Mouse (Mus musculus) kidney, embryonic 14.5 days (tissue): ENCODE results near the gene Ap1m2. TPM values are rescaled to one million over a fixed set of nuclear protein-coding genes. Genes with fewer than 3 reads are reported as not detected.

ENCODE experiments used
- ATAC-seq: fragments of 200-750 bp; cut with Nextera tagmentation; 2 replicates; pipeline ENCODE4 v1.8.0; 2017; ENCODE audit warnings: moderate number of reproducible peaks, mild to moderate bottlenecking, moderate TSS enrichment, moderate library complexity; ENCODE audit not compliant: low FRiP score, low TSS enrichment
- H3K27ac ChIP-seq: fragments of 300-500 bp; sonication (generic); 2 replicates; pipeline ENCODE4 v1.5.1; 2014; ENCODE audit warnings: low read depth, mild to moderate bottlenecking, low read length, moderate library complexity, mixed read lengths
- H3K27me3 ChIP-seq: fragments of 300-500 bp; sonication (generic); 2 replicates; pipeline ENCODE4 v1.6.1; 2014; ENCODE audit warnings: mild to moderate bottlenecking, low read length; ENCODE audit not compliant: control insufficient read depth, insufficient read depth
- H3K36me3 ChIP-seq: fragments of 300-500 bp; sonication (generic); 2 replicates; pipeline ENCODE4 v1.6.1; 2014; ENCODE audit warnings: low read length, mixed read lengths; ENCODE audit not compliant: control insufficient read depth, insufficient read depth
- H3K4me1 ChIP-seq: fragments of 300-500 bp; sonication (generic); 2 replicates; pipeline ENCODE4 v1.6.1; 2014; ENCODE audit warnings: low read length, mixed read lengths; ENCODE audit not compliant: control insufficient read depth, insufficient read depth
- H3K4me2 ChIP-seq: fragments of 300-500 bp; sonication (generic); replicated peaks from 2 replicates; pipeline ENCODE4 v1.6.1; 2014; ENCODE audit warnings: low read depth, mild to moderate bottlenecking, low read length
- H3K4me3 ChIP-seq: fragments of 300-500 bp; sonication (generic); 2 replicates; pipeline ENCODE4 v1.5.1; 2014; ENCODE audit warnings: mild to moderate bottlenecking, low read length
- H3K9ac ChIP-seq: fragments of 300-500 bp; sonication (generic); 2 replicates; pipeline ENCODE4 v1.6.1; 2014; ENCODE audit warnings: low read depth, mild to moderate bottlenecking, low read length, moderate library complexity
- H3K9me3 ChIP-seq: fragments of 300-500 bp; sonication (generic); 2 replicates; pipeline ENCODE4 v1.6.1; 2016; ENCODE audit warnings: low read length; ENCODE audit not compliant: control insufficient read depth
- WGBS: fragments of 180-500 bp; shearing (Covaris S2); extraction: QIAGEN DNeasy Blood & Tissue Kit; methylation state at CpG from one replicate; pipeline ENCODE4 v1.1.7; 2014; 5-methylcytosine and 5-hydroxymethylcytosine counted together
- polyA plus RNA-seq: library from polyadenylated mRNA; unstranded; fragments of >200 nt; fragmentation: Nextera tagmentation; extraction: Ambion mirVana; gene quantifications from 2 replicates; pipeline ENCODE4 v1.2.1, GENCODE M21; 2014

The Ap1m2 gene
- polyA plus RNA-seq, 1 experiment from 2014 or later: 36.0 TPM

DNA sequence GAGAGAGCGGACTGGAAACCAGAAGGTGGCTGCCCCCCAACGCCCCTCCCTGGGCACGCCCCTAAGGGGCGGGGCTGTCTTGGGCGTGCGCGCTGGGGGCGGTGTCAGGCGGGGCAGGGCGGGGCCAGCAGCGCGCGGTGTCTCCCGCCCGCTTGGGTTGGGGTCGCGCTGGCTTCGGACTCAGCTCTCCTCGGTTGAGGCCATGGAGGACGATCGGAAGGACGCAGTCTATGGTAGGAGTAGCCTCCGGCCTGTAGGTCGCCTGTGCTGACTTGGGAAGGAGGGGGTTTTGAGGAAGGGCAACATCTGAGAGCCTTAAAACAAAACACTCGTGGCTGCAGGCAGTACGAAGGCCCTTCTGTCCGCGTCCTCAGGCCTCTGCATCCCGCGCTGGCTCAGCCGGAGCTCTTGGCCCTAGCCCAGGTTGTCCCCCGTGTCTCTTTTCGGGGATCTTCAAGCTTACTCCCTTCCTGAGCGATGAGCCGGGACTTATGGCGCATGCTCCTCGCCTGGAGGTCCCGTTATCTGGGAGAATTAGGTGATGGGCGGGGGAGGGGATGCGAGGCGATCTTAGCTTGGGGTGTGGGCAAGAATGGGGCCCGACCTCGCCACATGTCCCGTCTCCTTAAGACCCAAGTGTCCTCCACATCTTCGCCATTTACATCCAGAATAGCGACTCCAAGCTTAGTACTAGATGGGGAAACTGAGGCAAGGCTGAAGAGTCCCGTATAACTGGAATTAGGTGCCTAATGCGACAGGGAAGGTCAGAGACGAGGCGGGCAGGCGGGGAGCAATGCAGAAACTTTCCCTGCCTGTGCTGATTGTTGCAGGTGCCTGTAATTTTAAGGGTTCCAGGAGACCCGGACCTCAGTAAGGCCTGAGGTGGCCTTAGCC, 8.7 kb upstream of the Ap1m2 start, which contains the start of gene Slc44a2:
Slc44a2 (plus strand) TSS at position 80 of the 894 bp plus-strand sequence.
- WGBS: 1% methylated on average over 52 of the region's 52 CpGs
- Histone ChIP-seq H3K9ac (peak within 1 kb of the TSS; percentile 61), H3K9me3 (no peaks in the 10 kb centered on the region), H3K4me3 (peak within 1 kb of the TSS; percentile 65), H3K4me2 (peak within 1 kb of the TSS; percentile 67), H3K4me1 (peaks cover 9% of the 10 kb centered on the region), H3K27ac (peak within 1 kb of the TSS; percentile 32; the same call in 1 of the 2 replicates), H3K27me3 (no peaks in the 10 kb centered on the region), H3K36me3 (no peaks in the 10 kb centered on the region)
- ATAC-seq: peak; percentile 94

DNA sequence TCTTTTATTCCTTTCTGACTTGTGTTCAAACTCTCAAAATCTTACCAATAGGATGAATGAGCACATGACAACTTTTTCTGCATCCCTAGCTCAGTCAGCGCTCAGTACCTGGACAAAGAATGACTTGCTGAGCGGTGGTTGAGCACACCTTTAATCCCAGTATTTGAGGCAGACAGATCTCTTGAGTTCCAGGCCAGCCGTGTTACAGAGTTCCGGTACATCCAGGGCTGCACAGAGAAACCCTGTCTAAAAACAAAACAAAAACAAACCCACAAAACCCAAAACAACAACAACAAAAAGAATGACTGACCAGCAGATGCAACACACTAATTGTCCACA, 8.1 kb upstream of the Ap1m2 start:
- Histone ChIP-seq H3K27me3 (no peaks in the 10 kb centered on the region), H3K4me3 (peak overlapping the region; percentile 65), H3K9ac (0 out of 2 replicates have a peak overlapping the region, but pooled peaks have one; percentile 61), H3K4me2 (peak overlapping the region; percentile 67), H3K27ac (no peak overlapping the region), H3K9me3 (no peaks in the 10 kb centered on the region), H3K4me1 (peaks cover 9% of the 10 kb centered on the region), H3K36me3 (no peaks in the 10 kb centered on the region)
- 25% methylated on average over 4 of the region's 4 CpGs for WGBS
- peak; percentile 39 for ATAC-seq

DNA sequence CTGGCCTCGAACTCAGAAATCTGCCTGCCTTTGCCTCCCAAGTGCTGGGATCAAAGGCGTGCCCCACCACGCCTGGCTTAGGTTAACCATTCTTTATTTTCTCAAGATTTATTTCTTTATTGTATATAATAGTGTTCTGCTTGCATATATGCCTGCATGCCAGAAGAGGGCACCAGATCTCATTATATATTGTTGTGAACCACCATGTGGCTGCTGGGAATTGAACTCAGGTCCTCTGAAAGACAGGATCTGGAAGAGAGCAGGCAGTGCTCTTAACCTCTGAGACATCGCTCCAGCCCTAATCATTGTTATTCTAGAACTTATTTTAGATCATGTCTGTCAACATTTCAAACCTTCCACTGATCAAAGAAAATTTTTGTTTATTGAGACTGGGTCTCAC, 7.4 kb upstream of the Ap1m2 start:
- WGBS: 93% methylated on average over 4 of the region's 4 CpGs
- H3K36me3 ChIP-seq: no peaks in the 10 kb centered on the region
- no peak overlapping the region for H3K4me2 ChIP-seq
- no peak overlapping the region for H3K9ac ChIP-seq
- no peaks in the 10 kb centered on the region for H3K9me3 ChIP-seq
- ATAC-seq: no peak
- H3K4me3 ChIP-seq: no peak overlapping the region
- peaks cover 9% of the 10 kb centered on the region for H3K4me1 ChIP-seq
- no peaks in the 10 kb centered on the region for H3K27me3 ChIP-seq
- no peak overlapping the region for H3K27ac ChIP-seq

DNA sequence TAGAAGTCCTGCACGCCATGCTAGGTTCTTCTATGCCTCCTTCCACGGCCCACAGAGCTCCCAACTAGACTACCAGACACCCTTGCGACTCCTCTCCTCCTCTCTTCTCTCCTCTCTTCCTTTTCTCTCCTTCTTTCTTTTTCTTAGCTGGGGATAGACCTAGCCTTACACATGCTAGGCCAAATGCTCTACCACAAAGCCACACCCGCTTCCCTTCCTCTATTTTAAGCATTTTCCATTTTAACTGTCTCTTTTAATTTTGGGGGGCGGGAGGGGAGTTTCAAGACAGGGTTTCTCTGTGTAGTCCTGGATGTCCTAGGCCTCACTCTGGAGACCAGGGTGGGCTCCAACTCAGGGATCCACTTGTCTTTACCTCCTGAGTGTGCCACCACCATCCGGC, 6.7 kb upstream of the Ap1m2 start:
- ATAC-seq: no peak
- no peak overlapping the region for H3K4me2 ChIP-seq
- H3K27ac ChIP-seq: no peak overlapping the region
- H3K4me3 ChIP-seq: no peak overlapping the region
- WGBS: 95% methylated on average over 6 of the region's 6 CpGs
- H3K9ac ChIP-seq: no peak overlapping the region
- no peaks in the 10 kb centered on the region for H3K9me3 ChIP-seq
- H3K36me3 ChIP-seq: no peaks in the 10 kb centered on the region
- H3K4me1 ChIP-seq: peaks cover 9% of the 10 kb centered on the region
- no peaks in the 10 kb centered on the region for H3K27me3 ChIP-seq

DNA sequence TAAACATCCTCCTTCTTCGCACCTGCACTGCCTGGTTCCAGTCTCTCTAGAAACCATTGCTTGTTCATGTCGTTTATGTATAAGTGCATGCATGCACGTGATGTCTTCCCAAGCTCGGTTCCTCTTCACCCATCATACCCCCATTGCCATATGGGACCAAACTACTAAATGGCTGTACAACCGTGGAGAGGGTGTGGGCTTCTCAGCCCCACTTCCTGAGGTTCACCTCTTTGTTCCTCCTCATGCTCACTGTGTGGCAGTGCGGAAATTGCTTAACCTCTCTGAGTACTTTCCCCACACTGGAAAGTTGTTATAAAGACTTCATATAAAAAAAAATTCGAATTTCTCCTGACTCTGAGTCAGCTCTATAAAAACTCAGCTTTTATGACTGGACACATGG, 4.6 kb upstream of the Ap1m2 start:
- peaks cover 5% of the 10 kb centered on the region for H3K4me1 ChIP-seq
- no peaks in the 10 kb centered on the region for H3K36me3 ChIP-seq
- H3K9ac ChIP-seq: no peak overlapping the region
- peaks cover 7% of the 10 kb centered on the region; the same call in 1 of the 2 replicates for H3K27me3 ChIP-seq
- H3K9me3 ChIP-seq: no peaks in the 10 kb centered on the region
- no peak overlapping the region for H3K4me3 ChIP-seq
- no peak overlapping the region for H3K27ac ChIP-seq
- no peak for ATAC-seq
- 80% methylated on average over 7 of the region's 7 CpGs for WGBS
- H3K4me2 ChIP-seq: no peak overlapping the region

DNA sequence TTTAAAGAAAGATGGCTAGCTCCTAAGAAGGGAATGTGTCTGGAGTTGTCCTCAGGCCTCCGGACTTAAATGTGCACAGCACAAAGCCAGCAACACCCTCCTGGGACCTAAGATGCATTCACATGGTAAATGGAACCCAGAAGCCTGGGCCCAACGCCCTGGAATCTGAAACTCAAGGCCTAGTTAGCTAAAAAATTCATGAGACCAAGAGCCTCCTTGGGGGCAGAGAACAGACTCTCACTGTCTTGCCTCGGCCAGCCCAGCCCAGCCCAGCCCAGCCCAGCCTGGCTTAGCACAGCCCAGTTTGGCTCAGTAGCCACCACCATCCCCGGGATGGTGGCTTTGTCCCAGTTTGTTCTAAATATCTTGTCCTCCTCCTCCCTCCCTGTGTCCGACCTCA, 3.3 kb upstream of the Ap1m2 start:
- Histone ChIP-seq H3K9me3 (no peaks in the 10 kb centered on the region), H3K36me3 (no peaks in the 10 kb centered on the region), H3K4me1 (no peaks in the 10 kb centered on the region), H3K27ac (no peak overlapping the region), H3K4me3 (no peak overlapping the region), H3K9ac (no peak overlapping the region), H3K27me3 (peaks cover 7% of the 10 kb centered on the region; the same call in 1 of the 2 replicates), H3K4me2 (no peak overlapping the region)
- WGBS: 56% methylated on average over 5 of the region's 5 CpGs
- no peak for ATAC-seq

DNA sequence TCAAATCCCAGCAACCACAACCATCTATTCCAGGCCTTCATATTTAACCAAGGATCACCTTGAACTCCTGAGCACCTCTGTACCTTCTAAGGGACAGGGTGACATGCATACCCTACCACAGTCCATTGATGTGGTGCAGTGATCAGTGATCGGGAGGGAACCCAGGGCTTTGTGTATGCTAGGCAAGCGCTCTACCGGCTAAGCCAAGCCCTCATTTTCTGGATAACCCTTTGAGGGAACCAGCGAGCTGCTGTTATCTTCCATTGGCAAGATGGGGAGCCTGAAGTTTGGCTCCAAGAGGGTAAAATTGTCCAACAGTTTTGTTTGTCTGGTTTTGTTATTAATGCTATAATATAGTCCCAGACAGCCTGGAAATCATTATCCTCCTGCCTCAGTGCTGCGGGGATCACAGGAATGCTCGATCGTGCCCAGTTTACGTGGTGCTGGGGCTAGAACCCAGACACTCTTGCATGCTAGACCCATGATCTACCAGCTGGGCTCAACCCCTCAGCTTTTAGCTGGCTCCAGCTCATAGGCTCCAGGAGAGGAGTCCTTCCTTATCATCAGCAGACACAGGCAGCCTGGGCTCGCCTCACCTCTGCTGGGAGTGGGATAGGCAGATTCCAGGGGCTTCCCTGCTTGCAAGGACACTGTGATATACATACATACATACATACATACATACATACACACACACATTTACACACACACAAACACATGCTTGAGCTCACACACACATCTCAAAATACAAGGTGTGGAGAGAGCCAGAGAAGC, 2.4 kb upstream of the Ap1m2 start:
- WGBS: 92% methylated on average over 9 of the region's 9 CpGs
- H3K36me3 ChIP-seq: no peaks in the 10 kb centered on the region
- H3K4me2 ChIP-seq: no peak overlapping the region
- no peak for ATAC-seq
- no peak overlapping the region for H3K9ac ChIP-seq
- H3K27me3 ChIP-seq: peaks cover 7% of the 10 kb centered on the region; the same call in 1 of the 2 replicates
- no peak overlapping the region for H3K27ac ChIP-seq
- no peaks in the 10 kb centered on the region for H3K9me3 ChIP-seq
- no peak overlapping the region for H3K4me3 ChIP-seq
- 0 out of 2 replicates have a peak, but pooled peaks cover 1% of the 10 kb centered on the region for H3K4me1 ChIP-seq

DNA sequence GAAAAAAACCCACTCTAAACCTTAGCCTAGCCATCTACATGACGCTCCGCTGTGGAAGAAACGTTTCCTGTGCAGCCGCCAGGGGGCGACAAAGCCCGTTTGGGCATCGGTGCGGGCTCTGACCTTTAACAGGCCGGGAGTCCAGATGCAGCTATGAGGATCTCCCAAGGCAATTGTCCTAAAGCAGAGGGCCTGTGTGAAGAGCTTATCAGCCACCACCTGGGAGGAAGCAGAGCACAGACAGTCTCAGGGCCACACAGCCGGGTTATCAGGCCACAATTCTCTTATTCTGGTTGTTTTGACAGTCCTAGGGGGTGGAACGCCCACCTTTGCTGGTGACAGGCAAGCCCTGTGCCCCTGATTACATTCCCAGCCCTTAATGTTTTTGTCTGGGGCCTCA, 1.3 kb upstream of the Ap1m2 start:
- 7% methylated on average over 11 of the region's 11 CpGs for WGBS
- no peak overlapping the region for H3K9ac ChIP-seq
- H3K27ac ChIP-seq: no peak overlapping the region
- no peak overlapping the region for H3K4me3 ChIP-seq
- H3K9me3 ChIP-seq: no peaks in the 10 kb centered on the region
- H3K4me1 ChIP-seq: 0 out of 2 replicates have a peak, but pooled peaks cover 4% of the 10 kb centered on the region
- H3K36me3 ChIP-seq: no peaks in the 10 kb centered on the region
- ATAC-seq: peak; percentile 76; the same call in 1 of the 2 replicates
- H3K27me3 ChIP-seq: peaks cover 7% of the 10 kb centered on the region; the same call in 1 of the 2 replicates
- H3K4me2 ChIP-seq: no peak overlapping the region
